Mouse (Mus musculus): ENCODE data around the gene Ptbp3.

DNA sequence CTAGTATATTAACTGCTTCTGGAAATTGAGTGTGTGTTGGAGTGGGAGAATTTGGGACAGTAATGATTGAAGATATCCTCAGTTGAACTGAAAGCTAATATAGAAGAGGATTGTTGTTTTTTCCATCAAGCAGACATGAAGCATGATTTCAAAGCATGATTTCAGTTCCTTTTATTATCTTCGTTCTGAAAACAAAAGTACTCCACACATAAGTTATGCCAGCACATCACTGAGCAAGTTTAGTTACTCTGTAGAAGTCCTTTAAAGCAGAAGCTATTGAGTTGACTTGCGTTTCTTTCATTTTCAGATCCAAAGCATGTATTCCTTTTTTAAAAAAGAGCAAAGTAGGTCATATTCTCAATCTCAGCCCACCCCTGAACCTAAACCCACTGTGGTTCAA, 47.4 kb upstream of the Ptbp3 start:
- TF ChIP-seq CTCF (IDR thresholded peaks at IDR 0.05; ENCODE audit: control insufficient read depth, insufficient read depth, insufficient read length), result no peak
- no peak for TF ChIP-seq USF1 (IDR thresholded peaks at IDR 0.05; ENCODE audit: low read depth)
- TF ChIP-seq FOSL1 (IDR thresholded peaks at IDR 0.05; ENCODE audit: insufficient read depth, low read length, poor library complexity, severe bottlenecking), result no peak
- no peak for TF ChIP-seq MAX (IDR thresholded peaks at IDR 0.05)
- TF ChIP-seq MYOD1 (IDR thresholded peaks at IDR 0.05; ENCODE audit: control insufficient read depth, insufficient read length, low read depth), result no peak
- TF ChIP-seq MYOG (IDR thresholded peaks at IDR 0.05; ENCODE audit: control insufficient read depth, extremely low read depth, insufficient read length), result no peak
